Mouse (Mus musculus): Measurements from ENCODE around the gene Scgb1b11.
"Not testable (repeated sequence)": the region's sequence is repeated elsewhere in the genome, so short reads cannot be mapped to it uniquely, and the experiment has no call there.

Gene Scgb1b11

DNA sequence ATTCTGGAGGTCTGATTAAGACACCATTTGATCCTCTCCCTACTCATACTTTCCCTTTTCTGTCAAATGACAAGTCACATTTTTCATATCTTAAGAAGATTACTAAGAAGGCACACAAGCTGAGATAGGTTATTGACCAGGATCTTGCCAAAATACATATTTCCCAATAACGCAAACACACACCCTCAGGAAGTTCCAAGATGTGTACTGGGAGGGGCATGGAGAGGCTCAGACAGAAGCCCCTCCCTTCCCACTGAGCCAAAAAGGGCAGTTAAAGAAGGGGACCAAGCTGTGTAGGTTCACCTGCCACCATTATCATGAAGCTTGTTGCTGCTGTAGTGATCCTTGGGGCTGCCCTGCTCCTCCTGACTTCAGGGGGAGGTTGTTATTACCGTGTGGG, at the start of gene Scgb1b11:
Gene Scgb1b11 (plus strand): TSS at position 301 of the 400 bp plus-strand sequence.
- DNase-seq (ENCODE audit: low spot score in 2 of 2) = not testable (repeated sequence)

- not testable (repeated sequence) for DNase-seq (ENCODE audit: low spot score in 2 of 2)
Measured at GRCm38 (mm10) chr7:32211045-32211444, 11.6 kb upstream of the Scgb1b11 start, which contains the start of gene Scgb2b11. TSS of gene Scgb2b11 (minus strand) at chr7:32211145.
